Mouse (Mus musculus): ENCODE measurements around the gene Ptprn2.

The Ptprn2 gene

GRCm38 (mm10) chr12:117318229-117318628 is 832.7 kb downstream of the Ptprn2 start:
- in situ Hi-C loops (cut with MboI, MseI), result no loop called here

- in situ Hi-C loops (cut with MboI, MseI), result no loop called here
These were observed 837.5 kb downstream of the Ptprn2 start for GRCm38 (mm10) chr12:117323017-117323416.
